Mouse (Mus musculus): ENCODE data around the gene Psg29. TPM values are rescaled to one million over a fixed set of nuclear protein-coding genes. Genes with fewer than 3 reads are reported as not detected.

Gene Psg29
- polyA plus RNA-seq (2012; rRNA removed) = not detected in 2 replicates

DNA sequence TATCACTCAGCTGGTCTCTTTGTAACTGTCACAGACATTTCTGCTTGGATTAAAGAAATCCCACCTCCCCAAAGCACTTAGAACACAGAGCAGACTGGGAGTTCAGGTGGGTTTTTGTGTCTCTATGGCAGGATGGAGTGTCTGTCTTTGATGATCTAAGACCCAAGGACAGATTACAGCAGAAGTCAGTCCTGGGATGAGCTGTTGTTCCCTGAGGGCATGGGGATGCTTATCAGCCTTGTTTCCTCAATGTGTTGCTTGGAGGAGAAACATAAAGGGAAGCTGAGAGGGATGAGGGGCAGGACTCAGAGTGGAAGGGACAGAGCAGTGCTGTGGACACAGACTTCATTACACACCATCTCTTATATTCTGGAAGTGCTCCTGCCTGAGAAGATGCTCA lies at the start of gene Psg29:
Psg29 (plus strand) TSS at position 301 of the 400 bp plus-strand sequence.

Other genes with a start within 250 kb of the Psg29 start
- gene Pnmal1, start 243.8 kb upstream of the Psg29 start, polyA plus RNA-seq (2012; rRNA removed) = 0.35 and 0.60 TPM in 2 replicates
- not detected in 2 replicates for gene Gm42372, start 220.4 kb upstream of the Psg29 start, polyA plus RNA-seq (2012; rRNA removed)
- gene Ccdc8, start 210.8 kb upstream of the Psg29 start, polyA plus RNA-seq (2012; rRNA removed) = 32.5 and 34.4 TPM in 2 replicates
- 213 and 231 TPM in 2 replicates for gene Ppp5c, start 175.6 kb upstream of the Psg29 start, polyA plus RNA-seq (2012; rRNA removed)
- 1.9 and 3.2 TPM in 2 replicates for gene Hif3a, start 141.1 kb upstream of the Psg29 start, polyA plus RNA-seq (2012; rRNA removed)
- 0.10 and 0.13 TPM in 2 replicates for gene Psg16, start 129.4 kb upstream of the Psg29 start, polyA plus RNA-seq (2012; rRNA removed)
- not detected in 2 replicates for gene Ceacam3, start 53.2 kb upstream of the Psg29 start, polyA plus RNA-seq (2012; rRNA removed)

Data from ovary, adult 2 months (tissue).